Mouse (Mus musculus) liver, embryonic 14.5 days (tissue): ENCODE data around the gene Map2k3.

Experiments
- CTCF ChIP-seq: IDR thresholded peaks from 2 replicates; pipeline ENCODE4 v1.5.1; 2016; ENCODE audit warnings: antibody characterized with exemption, low read depth, control low read depth
- EP300 ChIP-seq: IDR thresholded peaks from 2 replicates; pipeline ENCODE4 v1.6.1; 2016; ENCODE audit warnings: antibody characterized with exemption, low read depth

DNA sequence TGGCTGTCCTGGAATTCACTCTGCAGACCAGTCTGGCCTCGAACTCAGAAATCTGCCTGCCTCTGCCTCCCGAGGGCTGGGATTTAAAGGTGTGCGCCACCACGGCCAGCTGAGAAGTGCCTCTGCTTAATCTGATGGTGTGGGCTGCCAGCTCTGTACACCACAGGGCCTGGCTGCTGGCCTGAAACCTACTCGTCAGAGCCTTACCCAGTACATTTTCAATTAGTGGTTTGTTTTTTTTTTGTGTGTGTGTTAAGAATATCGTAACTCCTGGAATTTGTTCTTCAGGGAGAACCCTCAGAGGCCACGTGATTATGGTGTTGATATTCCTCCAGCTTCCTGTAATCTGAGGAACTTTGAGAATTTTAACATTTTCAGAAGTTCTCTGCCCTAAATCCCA, 29.8 kb upstream of the Map2k3 start:
- TF ChIP-seq CTCF (no peak), EP300 (no peak)
